Mouse (Mus musculus): Measurements from ENCODE around the gene Nhlh2.

The Nhlh2 gene

GRCm38 (mm10) chr3:102009926-102010381, at the start of gene Nhlh2:
Gene Nhlh2 (plus strand): TSS chr3:102010076.
- no peak for DNase-seq (ENCODE audit: low spot score)

GRCm38 (mm10) chr3:101961146-101961835, 48.6 kb upstream of the Nhlh2 start:
- no peak for DNase-seq (ENCODE audit: low spot score)

DNA sequence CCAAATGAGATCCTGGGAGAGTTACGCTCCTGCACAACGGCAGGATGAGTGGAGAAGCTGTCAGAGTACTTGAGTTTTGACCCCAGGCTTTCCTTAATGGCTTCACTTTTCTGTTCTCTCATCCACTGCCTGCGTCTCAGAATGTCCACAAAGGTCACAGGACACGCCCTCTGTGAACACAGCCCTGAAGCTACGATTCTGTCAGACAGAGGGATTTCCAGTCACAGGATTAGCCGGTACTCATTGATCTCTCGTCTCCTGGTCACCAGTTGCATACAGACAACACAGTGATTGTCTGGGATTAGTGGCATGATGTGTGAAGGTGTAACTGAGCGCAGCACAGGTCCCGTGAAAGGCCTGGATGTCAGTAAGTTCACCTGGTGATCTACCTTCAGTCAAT, 46.4 kb upstream of the Nhlh2 start:
- no peak for DNase-seq (ENCODE audit: low spot score)

DNA sequence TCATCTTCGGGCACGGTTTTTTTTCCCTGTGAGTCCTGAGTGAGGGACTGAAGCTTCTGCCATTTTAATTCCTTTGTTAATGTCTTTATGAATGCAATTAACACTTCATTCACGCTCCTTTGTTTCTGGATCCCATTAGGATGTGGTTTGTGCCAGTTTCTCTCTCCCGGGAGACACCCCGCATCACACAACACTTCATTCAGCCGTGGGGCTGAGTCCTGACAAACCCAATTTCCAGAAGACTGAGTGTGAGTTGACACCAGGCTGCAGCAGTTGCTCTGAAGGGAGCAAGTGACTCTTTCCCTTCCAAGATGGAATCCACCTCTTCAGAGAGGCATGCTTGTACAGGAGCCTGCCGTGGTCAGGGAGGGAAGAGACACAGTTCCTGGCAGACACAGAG, 45.5 kb upstream of the Nhlh2 start:
- no peak for DNase-seq (ENCODE audit: low spot score)

GRCm38 (mm10) chr3:101966825-101967558, 42.9 kb upstream of the Nhlh2 start:
- no peak for DNase-seq (ENCODE audit: low spot score)

GRCm38 (mm10) chr3:101975337-101975736, 34.5 kb upstream of the Nhlh2 start:
- DNase-seq (ENCODE audit: low spot score) = no peak

DNA sequence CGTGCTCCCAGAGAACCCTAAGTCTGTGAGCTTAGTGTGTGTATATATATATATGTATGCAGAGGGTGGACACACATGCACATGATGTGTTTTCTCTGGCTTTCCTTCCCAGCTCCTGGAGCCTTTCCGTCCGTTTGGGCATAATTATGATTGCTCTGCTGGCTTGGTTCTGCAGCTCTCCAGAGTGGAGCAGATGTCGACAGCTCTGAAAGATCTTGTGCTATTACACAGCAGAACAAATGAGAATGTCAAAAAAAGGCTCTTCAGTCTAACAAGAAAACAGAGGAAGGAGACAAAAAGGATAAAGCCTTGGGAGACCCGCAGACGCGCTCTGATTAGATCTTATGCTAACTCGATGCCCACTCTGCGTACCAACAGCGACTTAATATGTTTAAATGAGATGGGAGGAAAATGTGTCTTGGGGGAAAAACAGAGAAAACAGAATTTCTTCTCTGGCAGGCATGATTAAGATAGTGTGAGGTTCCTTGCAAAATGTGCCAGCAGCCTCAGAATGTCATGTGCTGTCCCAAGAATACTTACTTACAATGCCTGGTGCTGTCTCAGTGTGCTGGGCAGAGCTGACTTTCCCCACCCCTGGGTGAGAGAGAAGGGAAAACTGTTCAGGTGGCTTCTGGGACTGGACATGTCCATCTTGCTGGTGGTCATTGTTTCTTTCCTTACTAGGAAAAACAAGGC, 31.4 kb upstream of the Nhlh2 start:
- no peak for DNase-seq (ENCODE audit: low spot score)

DNA sequence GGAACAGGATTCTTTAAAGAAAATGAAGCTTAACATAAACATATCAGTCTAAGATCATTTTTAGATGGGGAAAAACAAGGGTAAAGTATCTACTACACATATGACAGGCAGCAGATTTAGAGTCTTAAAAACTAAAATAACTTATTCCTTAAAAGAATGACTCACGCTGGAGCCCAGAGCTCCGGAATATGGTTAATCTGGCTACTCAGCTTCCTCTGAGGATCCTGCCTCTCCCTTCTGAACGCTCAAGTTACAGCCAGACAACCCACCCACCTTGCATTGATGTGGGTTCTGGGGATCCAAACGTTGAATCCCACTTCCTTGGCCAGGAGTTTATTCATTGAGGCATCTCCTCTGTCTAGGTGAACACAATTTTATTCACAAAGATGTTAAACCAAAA, 26.0 kb upstream of the Nhlh2 start:
- DNase-seq (ENCODE audit: low spot score) = no peak

- no peak for DNase-seq (ENCODE audit: low spot score)
Observed at GRCm38 (mm10) chr3:101985634-101986033, 24.2 kb upstream of the Nhlh2 start.

DNA sequence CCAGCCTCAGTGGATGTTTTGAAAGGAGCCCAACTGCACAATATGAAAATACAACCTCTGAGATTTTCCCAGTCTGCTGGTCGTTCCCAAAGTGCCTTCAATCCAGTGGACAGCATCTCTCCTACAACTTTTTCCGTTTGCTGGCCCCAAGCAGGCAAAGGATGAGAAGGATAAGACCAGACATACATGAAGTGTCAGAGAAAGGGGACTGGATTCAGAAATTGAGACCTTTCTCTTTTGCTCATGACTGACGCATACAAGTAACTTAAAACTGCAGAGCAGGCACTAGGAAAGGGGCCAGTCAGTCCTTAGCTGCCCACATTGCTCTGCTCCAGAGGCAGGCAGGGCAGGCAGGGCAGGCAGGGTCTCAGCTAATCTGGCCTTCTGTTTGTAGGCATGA, 19.7 kb upstream of the Nhlh2 start:
- no peak for DNase-seq (ENCODE audit: low spot score)

- DNase-seq (ENCODE audit: low spot score) = no peak
Observed at GRCm38 (mm10) chr3:101990995-101991516, 18.8 kb upstream of the Nhlh2 start.

DNA sequence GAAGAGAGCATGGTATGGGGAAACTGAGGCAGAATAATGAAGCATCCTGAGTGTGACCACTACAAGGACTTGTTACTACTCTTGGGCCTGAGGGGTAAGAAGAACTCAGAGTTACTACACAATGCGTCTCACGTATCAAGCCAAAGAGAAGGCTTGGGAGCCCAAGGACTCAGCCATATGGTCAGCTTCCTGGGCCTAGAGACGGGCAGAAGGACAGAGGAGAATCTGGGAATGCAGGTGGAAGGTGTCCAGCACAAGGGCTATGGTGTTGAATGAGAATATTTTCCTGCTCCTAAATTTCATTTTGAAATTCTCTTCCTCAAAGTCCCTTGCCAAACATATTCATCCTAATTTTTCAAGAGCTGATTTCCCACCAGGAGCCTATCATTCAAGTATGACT, 12.0 kb upstream of the Nhlh2 start:
- DNase-seq (ENCODE audit: low spot score) = no peak

DNA sequence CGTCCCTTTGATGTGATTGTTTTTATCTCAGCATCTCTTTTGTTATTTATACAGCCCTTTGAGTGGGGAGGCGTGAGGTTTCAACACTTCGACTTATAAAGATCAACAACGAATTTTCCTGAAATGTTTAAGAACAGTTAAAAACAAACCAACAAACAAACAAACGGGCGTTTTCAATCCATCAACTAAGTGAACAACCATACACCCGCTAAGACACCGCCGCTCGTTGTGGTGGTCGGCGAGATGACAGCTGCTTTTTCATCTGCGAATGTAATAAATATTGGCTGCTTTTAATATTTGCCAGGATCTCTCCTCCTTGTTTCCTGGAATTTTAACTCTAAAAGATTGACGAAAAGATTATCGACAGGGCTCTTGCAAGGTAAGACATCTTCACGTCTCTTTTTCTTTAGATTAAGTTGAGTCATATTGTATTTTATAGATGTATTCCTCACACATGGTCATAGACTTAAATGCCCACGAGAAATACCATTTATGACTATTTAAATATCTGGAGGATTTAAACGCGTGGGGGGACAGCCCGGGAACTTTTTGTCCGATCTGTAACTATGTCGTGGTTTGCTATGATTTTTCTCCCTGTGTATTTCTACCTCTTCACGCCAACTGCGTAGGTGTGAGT, 923 bp downstream of the Nhlh2 start:
- no peak for DNase-seq (ENCODE audit: low spot score)

DNA sequence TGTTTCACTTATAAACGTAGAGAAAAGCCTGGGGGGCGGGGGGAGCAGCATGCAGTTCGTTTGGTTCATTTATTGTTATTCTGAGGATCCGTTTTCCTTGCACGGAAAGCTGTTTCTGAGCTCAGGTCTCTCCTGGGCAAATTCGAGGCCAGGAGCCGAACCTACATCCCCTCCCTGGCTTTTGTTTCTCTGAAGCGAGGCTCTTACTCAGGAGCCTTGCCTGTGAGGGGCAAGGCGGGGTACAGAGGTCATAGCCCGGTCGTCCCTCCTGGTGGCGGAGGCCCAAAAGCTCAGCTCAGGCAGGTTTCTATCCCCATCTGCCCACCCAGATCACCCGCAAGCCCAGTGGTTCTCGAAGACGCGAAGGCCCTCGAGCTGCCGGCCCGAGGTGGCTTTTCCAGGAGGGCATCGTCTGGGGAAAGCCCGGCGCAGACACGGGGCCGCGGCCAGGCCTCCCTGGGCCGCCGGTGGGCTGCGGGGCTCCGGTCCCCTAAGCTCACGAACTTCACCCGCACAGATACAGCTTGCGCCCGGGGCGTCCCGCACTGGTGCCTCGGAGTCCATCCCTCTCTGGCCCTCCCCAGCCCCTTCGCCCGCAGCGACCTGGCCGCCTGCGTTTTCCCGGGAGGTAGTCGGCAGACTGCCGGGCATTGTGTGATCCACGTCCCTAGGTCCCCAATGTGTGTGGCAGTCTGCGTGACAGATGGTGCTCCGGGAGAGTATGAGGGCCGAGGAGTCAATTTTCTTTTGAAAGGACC, 1.6 kb downstream of the Nhlh2 start:
- no peak for DNase-seq (ENCODE audit: low spot score)

DNA sequence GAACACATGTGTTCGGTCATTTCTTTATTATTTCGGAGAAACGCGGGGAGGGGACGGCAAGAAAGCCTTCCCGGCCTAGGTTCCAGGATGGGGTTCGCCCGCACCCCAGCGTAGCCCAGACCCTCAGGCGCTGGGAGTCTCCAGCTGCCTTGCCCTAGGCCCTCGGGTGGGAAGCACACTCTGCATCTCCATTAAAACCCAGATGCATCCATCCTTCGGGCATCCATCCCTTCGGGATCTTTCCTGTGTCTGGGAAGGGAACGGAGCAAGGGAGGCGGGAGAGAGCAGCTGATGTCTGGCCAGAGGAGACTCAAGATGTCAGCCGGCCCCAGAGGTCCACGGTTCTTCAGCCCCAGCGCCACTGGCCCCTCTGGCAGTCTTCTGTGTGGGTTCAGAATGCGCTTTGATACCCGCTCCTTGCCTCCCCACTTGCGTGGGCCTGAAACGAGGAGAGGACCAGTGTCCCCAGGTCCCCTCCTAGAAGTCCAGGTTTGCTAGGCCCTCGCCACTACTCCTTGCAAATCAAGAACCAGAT, 2.3 kb downstream of the Nhlh2 start:
- no peak for DNase-seq (ENCODE audit: low spot score)

GRCm38 (mm10) chr3:102012611-102013211, 2.8 kb downstream of the Nhlh2 start:
- DNase-seq (ENCODE audit: low spot score) = no peak

GRCm38 (mm10) chr3:102020604-102021003, 10.7 kb downstream of the Nhlh2 start:
- DNase-seq (ENCODE audit: low spot score) = no peak

- no peak for DNase-seq (ENCODE audit: low spot score)
Observed at GRCm38 (mm10) chr3:102022721-102023120, 12.8 kb downstream of the Nhlh2 start.

DNA sequence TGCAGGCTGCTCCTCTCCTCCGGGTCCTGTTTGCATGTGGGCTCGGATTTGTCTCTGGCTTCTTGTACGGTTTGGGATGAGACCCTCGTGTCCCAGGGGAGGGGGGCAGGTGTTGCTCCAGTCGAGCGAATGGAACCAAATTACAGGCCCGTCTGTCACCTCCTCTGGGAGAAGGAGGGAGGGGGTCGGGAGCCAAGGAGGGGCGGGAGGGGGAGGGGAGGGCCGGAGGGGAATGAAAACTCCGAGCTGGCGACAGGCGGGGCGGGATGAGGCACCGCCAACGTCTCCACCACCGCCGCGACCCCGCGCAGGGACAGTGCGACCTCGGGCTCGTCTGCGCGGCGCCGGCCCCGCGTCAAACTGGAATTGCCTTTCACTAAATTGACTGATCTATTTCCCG, 13.5 kb downstream of the Nhlh2 start:
- no peak for DNase-seq (ENCODE audit: low spot score)

- no peak for DNase-seq (ENCODE audit: low spot score)
Observed at GRCm38 (mm10) chr3:102023829-102024228, 14.0 kb downstream of the Nhlh2 start.

DNA sequence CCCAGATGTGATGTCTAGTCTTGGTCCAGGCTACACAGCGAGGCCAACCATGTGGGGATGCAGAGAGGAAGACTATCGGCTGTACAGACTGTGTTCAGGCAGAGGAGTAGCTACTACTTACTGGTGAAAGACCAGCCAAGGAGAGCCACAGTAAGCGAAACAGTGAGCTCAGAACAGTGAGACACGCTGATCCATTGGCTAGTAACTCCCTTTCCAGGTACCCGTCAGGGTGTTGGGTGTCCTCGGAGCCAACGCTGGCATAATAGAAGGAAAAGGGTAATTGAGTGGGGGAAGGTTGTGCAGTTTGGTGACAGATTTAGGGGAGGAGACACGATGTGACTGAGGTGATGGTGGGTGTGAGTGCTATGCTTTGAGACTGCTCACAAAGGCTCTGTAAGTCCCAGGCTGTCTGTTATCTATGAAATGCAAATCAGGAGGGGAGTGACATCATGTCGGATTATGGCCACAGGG, 15.1 kb downstream of the Nhlh2 start:
- DNase-seq (ENCODE audit: low spot score) = no peak
